Mouse (Mus musculus): ENCODE measurements around the gene Mtfmt. TPM values are rescaled to one million over a fixed set of nuclear protein-coding genes. Genes with fewer than 3 reads are reported as not detected.

The Mtfmt gene
- polyA plus RNA-seq, 1 experiment from 2014 or later: 20.0 TPM

GRCm38 (mm10) chr9:65411326-65411725, 24.3 kb upstream of the Mtfmt start:
- H3K9ac ChIP-seq (replicated peaks; ENCODE audit: low read length): no peak overlapping the region
- H3K27ac ChIP-seq (replicated peaks; ENCODE audit: low read depth, low read length): no peak overlapping the region
- WGBS: 72% methylated on average over 3 of the region's 3 CpGs

GRCm38 (mm10) chr9:65417738-65418137, 17.8 kb upstream of the Mtfmt start:
- Histone ChIP-seq H3K9ac (replicated peaks; ENCODE audit: low read length) (no peak overlapping the region), H3K4me1 (ENCODE audit: control insufficient read depth, insufficient read depth, low read length) (no peaks in the 10 kb centered on the region), H3K27me3 (ENCODE audit: control insufficient read depth, insufficient read depth, low read length) (no peaks in the 10 kb centered on the region), H3K4me3 (ENCODE audit: low read depth, low read length) (no peak overlapping the region), H3K9me3 (replicated peaks; ENCODE audit: control insufficient read depth, low read length) (no peaks in the 10 kb centered on the region), H3K27ac (replicated peaks; ENCODE audit: low read depth, low read length) (no peak overlapping the region), H3K4me2 (ENCODE audit: low read depth, low read length) (no peak overlapping the region), H3K36me3 (replicated peaks; ENCODE audit: control insufficient read depth, insufficient read depth, low read depth, low read length) (no peaks in the 10 kb centered on the region)
- ATAC-seq (replicated peaks; ENCODE audit: insufficient number of reproducible peaks, low FRiP score, low TSS enrichment, low read depth) (no peak), DNase-seq (ENCODE audit: low spot score) (no peak)
- 51% methylated on average over 3 of the region's 3 CpGs for WGBS

More at GRCm38 (mm10) chr9:65411326-65411725, 24.3 kb upstream of the Mtfmt start:
- no peak for DNase-seq (ENCODE audit: low spot score)
- no peaks in the 10 kb centered on the region for H3K9me3 ChIP-seq (replicated peaks; ENCODE audit: control insufficient read depth, low read length)
- H3K27me3 ChIP-seq (ENCODE audit: control insufficient read depth, insufficient read depth, low read length): no peaks in the 10 kb centered on the region
- no peak for ATAC-seq (replicated peaks; ENCODE audit: insufficient number of reproducible peaks, low FRiP score, low TSS enrichment, low read depth)
- H3K4me1 ChIP-seq (ENCODE audit: control insufficient read depth, insufficient read depth, low read length): no peaks in the 10 kb centered on the region
- H3K4me3 ChIP-seq (ENCODE audit: low read depth, low read length): no peak overlapping the region
- no peaks in the 10 kb centered on the region for H3K36me3 ChIP-seq (replicated peaks; ENCODE audit: control insufficient read depth, insufficient read depth, low read depth, low read length)
- H3K4me2 ChIP-seq (ENCODE audit: low read depth, low read length): no peak overlapping the region

GRCm38 (mm10) chr9:65419633-65420032, 15.9 kb upstream of the Mtfmt start:
- ATAC-seq (replicated peaks; ENCODE audit: insufficient number of reproducible peaks, low FRiP score, low TSS enrichment, low read depth) (no peak), DNase-seq (ENCODE audit: low spot score) (no peak)
- no peaks in the 10 kb centered on the region for H3K36me3 ChIP-seq (replicated peaks; ENCODE audit: control insufficient read depth, insufficient read depth, low read depth, low read length)
- H3K27ac ChIP-seq (replicated peaks; ENCODE audit: low read depth, low read length): no peak overlapping the region
- no peak overlapping the region for H3K4me2 ChIP-seq (ENCODE audit: low read depth, low read length)
- H3K9me3 ChIP-seq (replicated peaks; ENCODE audit: control insufficient read depth, low read length): no peaks in the 10 kb centered on the region
- no peak overlapping the region for H3K9ac ChIP-seq (replicated peaks; ENCODE audit: low read length)
- 81% methylated on average over 3 of the region's 3 CpGs for WGBS
- H3K4me3 ChIP-seq (ENCODE audit: low read depth, low read length): no peak overlapping the region
- no peaks in the 10 kb centered on the region for H3K4me1 ChIP-seq (ENCODE audit: control insufficient read depth, insufficient read depth, low read length)
- no peaks in the 10 kb centered on the region for H3K27me3 ChIP-seq (ENCODE audit: control insufficient read depth, insufficient read depth, low read length)

- DNase-seq (ENCODE audit: low spot score): no peak
- WGBS: 79% methylated on average over 11 of the region's 11 CpGs
- Histone ChIP-seq H3K4me1 (ENCODE audit: control insufficient read depth, insufficient read depth, low read length) (no peaks in the 10 kb centered on the region), H3K27me3 (ENCODE audit: control insufficient read depth, insufficient read depth, low read length) (no peaks in the 10 kb centered on the region), H3K27ac (replicated peaks; ENCODE audit: low read depth, low read length) (no peak within 1 kb of the TSS), H3K9ac (replicated peaks; ENCODE audit: low read length) (no peak within 1 kb of the TSS), H3K4me3 (ENCODE audit: low read depth, low read length) (no peak within 1 kb of the TSS), H3K4me2 (ENCODE audit: low read depth, low read length) (no peak within 1 kb of the TSS), H3K9me3 (replicated peaks; ENCODE audit: control insufficient read depth, low read length) (no peaks in the 10 kb centered on the region), H3K36me3 (replicated peaks; ENCODE audit: control insufficient read depth, insufficient read depth, low read depth, low read length) (no peaks in the 10 kb centered on the region)
- no peak for ATAC-seq (replicated peaks; ENCODE audit: insufficient number of reproducible peaks, low FRiP score, low TSS enrichment, low read depth)
Observed at GRCm38 (mm10) chr9:65422760-65423501, 12.7 kb upstream of the Mtfmt start, which contains the start of gene Slc51b. Gene Slc51b (minus strand): TSS chr9:65422955.

GRCm38 (mm10) chr9:65424393-65424792, 11.2 kb upstream of the Mtfmt start:
- Histone ChIP-seq H3K27me3 (ENCODE audit: control insufficient read depth, insufficient read depth, low read length) (no peaks in the 10 kb centered on the region), H3K9ac (replicated peaks; ENCODE audit: low read length) (no peak overlapping the region), H3K27ac (replicated peaks; ENCODE audit: low read depth, low read length) (no peak overlapping the region), H3K9me3 (replicated peaks; ENCODE audit: control insufficient read depth, low read length) (no peaks in the 10 kb centered on the region), H3K4me1 (ENCODE audit: control insufficient read depth, insufficient read depth, low read length) (no peaks in the 10 kb centered on the region), H3K4me2 (ENCODE audit: low read depth, low read length) (no peak overlapping the region), H3K36me3 (replicated peaks; ENCODE audit: control insufficient read depth, insufficient read depth, low read depth, low read length) (no peaks in the 10 kb centered on the region), H3K4me3 (ENCODE audit: low read depth, low read length) (no peak overlapping the region)
- 35% methylated on average over 3 of the region's 3 CpGs for WGBS
- DNase-seq (ENCODE audit: low spot score): no peak
- ATAC-seq (replicated peaks; ENCODE audit: insufficient number of reproducible peaks, low FRiP score, low TSS enrichment, low read depth): no peak

- H3K9me3 ChIP-seq (replicated peaks; ENCODE audit: control insufficient read depth, low read length): no peaks in the 10 kb centered on the region
- H3K36me3 ChIP-seq (replicated peaks; ENCODE audit: control insufficient read depth, insufficient read depth, low read depth, low read length): no peaks in the 10 kb centered on the region
- H3K4me3 ChIP-seq (ENCODE audit: low read depth, low read length): no peak overlapping the region
- H3K4me2 ChIP-seq (ENCODE audit: low read depth, low read length): no peak overlapping the region
- no peaks in the 10 kb centered on the region for H3K4me1 ChIP-seq (ENCODE audit: control insufficient read depth, insufficient read depth, low read length)
- DNase-seq (ENCODE audit: low spot score): no peak
- ATAC-seq (replicated peaks; ENCODE audit: insufficient number of reproducible peaks, low FRiP score, low TSS enrichment, low read depth): no peak
- H3K27ac ChIP-seq (replicated peaks; ENCODE audit: low read depth, low read length): no peak overlapping the region
- 75% methylated on average over 2 of the region's 2 CpGs for whole genome bisulfite sequencing
- no peak overlapping the region for H3K9ac ChIP-seq (replicated peaks; ENCODE audit: low read length)
- H3K27me3 ChIP-seq (ENCODE audit: control insufficient read depth, insufficient read depth, low read length): no peaks in the 10 kb centered on the region
Observed at GRCm38 (mm10) chr9:65427511-65427910, 8.1 kb upstream of the Mtfmt start.

- Histone ChIP-seq H3K4me2 (ENCODE audit: low read depth, low read length) (no peak overlapping the region), H3K27me3 (ENCODE audit: control insufficient read depth, insufficient read depth, low read length) (no peaks in the 10 kb centered on the region), H3K9me3 (replicated peaks; ENCODE audit: control insufficient read depth, low read length) (no peaks in the 10 kb centered on the region), H3K36me3 (replicated peaks; ENCODE audit: control insufficient read depth, insufficient read depth, low read depth, low read length) (no peaks in the 10 kb centered on the region), H3K9ac (replicated peaks; ENCODE audit: low read length) (no peak overlapping the region), H3K4me1 (ENCODE audit: control insufficient read depth, insufficient read depth, low read length) (no peaks in the 10 kb centered on the region), H3K4me3 (ENCODE audit: low read depth, low read length) (no peak overlapping the region), H3K27ac (replicated peaks; ENCODE audit: low read depth, low read length) (no peak overlapping the region)
- WGBS: 80% methylated on average over 5 of the region's 5 CpGs
- ATAC-seq (replicated peaks; ENCODE audit: insufficient number of reproducible peaks, low FRiP score, low TSS enrichment, low read depth) (no peak), DNase-seq (ENCODE audit: low spot score) (no peak)
Observed at GRCm38 (mm10) chr9:65428003-65428402, 7.6 kb upstream of the Mtfmt start.

GRCm38 (mm10) chr9:65430401-65430800, 5.2 kb upstream of the Mtfmt start:
- Histone ChIP-seq H3K4me2 (ENCODE audit: low read depth, low read length) (no peak overlapping the region), H3K27ac (replicated peaks; ENCODE audit: low read depth, low read length) (no peak overlapping the region), H3K4me3 (ENCODE audit: low read depth, low read length) (no peak overlapping the region), H3K4me1 (ENCODE audit: control insufficient read depth, insufficient read depth, low read length) (no peaks in the 10 kb centered on the region), H3K36me3 (replicated peaks; ENCODE audit: control insufficient read depth, insufficient read depth, low read depth, low read length) (no peaks in the 10 kb centered on the region), H3K9me3 (replicated peaks; ENCODE audit: control insufficient read depth, low read length) (no peaks in the 10 kb centered on the region), H3K27me3 (ENCODE audit: control insufficient read depth, insufficient read depth, low read length) (no peaks in the 10 kb centered on the region), H3K9ac (replicated peaks; ENCODE audit: low read length) (no peak overlapping the region)
- DNase-seq (ENCODE audit: low spot score) (no peak), ATAC-seq (replicated peaks; ENCODE audit: insufficient number of reproducible peaks, low FRiP score, low TSS enrichment, low read depth) (no peak)
